Mouse (Mus musculus) cerebellum, adult 9-10 months (tissue): ENCODE measurements around the gene Col4a4.

Experiments used
- DNase-seq: peaks from one replicate; pipeline ENCODE4 v3.0.0; 2022

The Col4a4 gene

DNA sequence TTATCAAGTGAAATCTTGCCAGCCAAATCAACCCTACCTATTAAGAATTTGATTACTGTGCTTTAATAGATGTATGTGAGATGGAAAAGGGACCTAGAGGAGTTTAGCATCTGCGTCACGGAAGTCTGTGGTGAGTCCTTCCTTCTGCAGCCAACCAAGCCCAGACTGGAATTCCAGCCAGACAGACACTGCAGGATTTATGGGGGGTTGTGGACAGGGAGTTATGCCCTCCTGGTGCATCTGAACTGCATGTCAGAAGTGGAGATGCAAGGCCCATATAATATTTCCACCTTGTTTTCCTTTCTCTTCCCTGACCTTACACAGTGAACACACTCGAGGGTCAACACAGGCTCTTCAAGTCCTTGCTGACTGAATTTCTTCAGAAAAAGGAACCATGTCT lies 176.1 kb downstream of the Col4a4 start:
- no peak for DNase-seq

DNA sequence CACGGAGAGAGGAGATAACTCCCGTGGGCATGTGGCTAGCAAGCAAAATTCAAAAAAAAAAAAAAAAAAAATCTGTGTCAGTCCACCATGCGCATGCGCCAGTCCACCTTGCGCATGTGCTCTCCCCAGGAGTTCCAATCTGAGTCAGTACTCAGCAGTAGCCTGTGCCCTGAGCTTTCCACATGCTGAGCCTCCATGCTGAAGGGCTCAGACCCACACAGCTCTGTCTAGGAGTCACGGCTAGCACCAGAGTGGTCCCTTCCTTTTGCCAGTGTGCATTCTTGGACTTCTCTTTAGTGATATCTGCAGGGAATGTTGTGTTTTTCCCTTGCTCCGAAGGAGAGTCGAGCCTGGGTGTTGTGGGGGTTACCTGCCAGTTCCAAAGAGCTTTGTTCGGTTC lies 177.4 kb downstream of the Col4a4 start:
- DNase-seq = no peak

DNA sequence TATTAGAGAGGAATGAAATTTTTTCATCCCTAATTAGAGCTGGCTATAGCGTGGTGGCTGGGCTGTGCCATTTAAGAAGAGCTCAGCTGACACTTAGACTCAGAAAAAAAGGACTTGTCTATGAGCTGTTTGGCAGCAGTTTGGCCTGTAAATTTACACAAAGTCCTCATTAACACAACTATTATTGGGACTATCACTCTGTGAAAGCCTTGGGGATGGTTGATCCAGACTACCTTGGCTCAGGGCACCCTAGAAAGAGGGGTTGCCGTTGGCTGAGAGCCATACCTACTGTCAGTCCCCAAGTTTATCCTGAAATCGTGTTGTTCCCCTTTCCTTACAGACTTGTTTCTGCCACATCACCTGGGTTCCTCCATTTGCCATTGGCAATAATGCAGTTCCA lies 178.9 kb downstream of the Col4a4 start:
- DNase-seq = no peak
